Mouse (Mus musculus): ENCODE measurements around the gene Ret. TPM values are rescaled to one million over a fixed set of nuclear protein-coding genes. Genes with fewer than 3 reads are reported as not detected.

The Ret gene
- total RNA-seq, 2 experiments from 2014 or later = not detected

GRCm38 (mm10) chr6:118127827-118128487 is 69.6 kb downstream of the Ret start:
- ATAC-seq (replicated peaks; ENCODE audit: low FRiP score, low TSS enrichment, poor library complexity, severe bottlenecking) = peak; percentile 80

- no peak for ATAC-seq (replicated peaks; ENCODE audit: low FRiP score, low TSS enrichment, poor library complexity, severe bottlenecking)
Measured at GRCm38 (mm10) chr6:118127198-118127597, 70.3 kb downstream of the Ret start.

- no peak for ATAC-seq (replicated peaks; ENCODE audit: low FRiP score, low TSS enrichment, poor library complexity, severe bottlenecking)
Measured at GRCm38 (mm10) chr6:118126577-118126976, 70.9 kb downstream of the Ret start.

DNA sequence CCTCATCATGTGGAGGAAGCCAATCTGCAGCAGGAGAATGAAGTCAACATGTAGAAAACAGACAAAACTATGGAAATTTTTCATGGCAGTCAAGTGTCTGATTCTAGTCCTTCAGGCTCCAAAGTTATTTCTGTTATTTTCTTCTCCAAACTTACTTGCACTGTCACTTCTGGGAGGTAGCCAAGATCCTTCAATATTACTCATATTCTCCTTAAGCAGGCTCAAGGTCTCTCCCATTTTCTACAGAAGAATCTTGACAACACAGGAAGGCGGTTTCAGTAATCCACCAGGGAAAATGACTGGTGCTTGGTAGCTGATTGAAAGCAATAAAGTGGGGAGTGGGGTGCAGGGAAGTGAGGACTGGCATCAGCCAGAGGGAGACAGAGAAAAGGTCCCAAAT is 74.8 kb downstream of the Ret start:
- ATAC-seq (replicated peaks; ENCODE audit: low FRiP score, low TSS enrichment, poor library complexity, severe bottlenecking) = no peak

GRCm38 (mm10) chr6:118111810-118112209 is 85.7 kb downstream of the Ret start:
- peak; percentile 59 for ATAC-seq (replicated peaks; ENCODE audit: low FRiP score, low TSS enrichment, poor library complexity, severe bottlenecking)

Other genes starting within 250 kb of the Ret start
- gene Rasgef1a, start 186.3 kb downstream of the Ret start, total RNA-seq (2014; fragmentation: Nextera tagmentation) = 0.15 TPM in 1 of 2 replicates, not detected in the other
- gene Rasgef1a, start 186.3 kb downstream of the Ret start, total RNA-seq (2017) = not detected in 2 replicates
- 34.2 and 37.1 TPM in 2 replicates for gene Csgalnact2, start 58.6 kb downstream of the Ret start, total RNA-seq (2014; fragmentation: Nextera tagmentation)
- gene Csgalnact2, start 58.6 kb downstream of the Ret start, total RNA-seq (2017) = 71.7 and 117 TPM in 2 replicates
- 50.0 and 64.2 TPM in 2 replicates for gene Bms1, start 221.8 kb upstream of the Ret start, total RNA-seq (2014; fragmentation: Nextera tagmentation)
- gene Bms1, start 221.8 kb upstream of the Ret start, total RNA-seq (2017) = 152 and 155 TPM in 2 replicates